Mouse (Mus musculus): Measurements from ENCODE around the gene Acsbg1.

DNA sequence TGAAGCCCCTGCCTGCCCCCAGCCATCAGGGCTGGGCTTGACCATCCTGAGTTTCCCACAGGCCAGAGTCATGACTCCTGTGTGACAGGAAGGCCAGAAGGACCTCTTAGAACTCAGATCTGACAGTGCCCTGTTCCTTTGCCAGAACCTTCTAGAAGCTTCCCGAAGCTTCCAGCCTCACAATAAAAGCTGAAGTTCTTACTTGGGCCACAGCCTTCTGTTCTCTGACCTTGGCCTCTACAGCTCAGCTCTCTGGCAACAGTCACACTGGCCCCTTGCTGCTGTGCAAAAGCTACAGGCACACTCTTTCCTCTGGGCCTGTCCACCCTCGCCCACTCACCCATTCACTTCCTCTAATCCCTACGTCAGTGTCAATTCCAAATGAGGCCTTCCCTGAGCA lies 10.3 kb upstream of the Acsbg1 start:
- no peak for TF ChIP-seq CTCF (IDR thresholded peaks at IDR 0.05)
- TF ChIP-seq EP300 (IDR thresholded peaks at IDR 0.05), result no peak
